Mouse (Mus musculus): ENCODE data around the gene Atxn1.

DNA sequence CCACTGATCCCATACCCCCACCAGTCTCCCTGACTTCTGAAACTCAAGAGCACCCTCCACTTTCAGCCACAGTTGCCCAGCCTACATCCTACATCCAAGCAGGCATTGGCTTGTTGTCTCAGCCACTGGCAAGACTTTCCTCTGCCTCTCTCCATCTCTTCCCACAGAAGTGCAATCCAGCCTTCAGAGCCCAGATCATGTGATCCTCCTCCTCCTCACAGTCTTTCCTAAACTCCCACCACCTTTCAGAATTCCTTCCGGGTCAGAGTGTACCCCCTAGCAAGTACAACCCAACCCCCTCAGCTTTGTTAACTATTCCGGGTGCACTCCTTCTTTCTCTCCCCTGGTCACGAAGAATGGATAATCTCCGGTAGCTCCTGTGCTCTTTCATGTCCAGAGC lies 11.7 kb downstream of the Atxn1 start:
- TF ChIP-seq CTCF (IDR thresholded peaks at IDR 0.05; ENCODE audit: low read depth, low read length) (no peak), POLR2A (IDR thresholded peaks at IDR 0.05; ENCODE audit: borderline replicate concordance, low read depth, low read length) (no peak)
